Mouse (Mus musculus): Measurements from ENCODE around the gene Wdfy4. TPM values are rescaled to one million over a fixed set of nuclear protein-coding genes. Genes with fewer than 3 reads are reported as not detected.

The Wdfy4 gene
- total and polyA plus RNA-seq, 3 experiments: 27.0 to 34.8 (median 30.9) TPM

GRCm38 (mm10) chr14:33214767-33215128, 29.4 kb upstream of the Wdfy4 start:
- Histone ChIP-seq H3K9ac (ENCODE audit: control insufficient read depth, low read depth, low read length, poor library complexity, severe bottlenecking) (no peak overlapping the region), H3K79me2 (ENCODE audit: control insufficient read depth, insufficient read depth, low read length, poor library complexity) (no peaks in the 10 kb centered on the region), H3K9me3 (replicated peaks; ENCODE audit: insufficient read depth, low read length) (no peaks in the 10 kb centered on the region), H3K4me3 (ENCODE audit: control insufficient read depth in 1 of 2, insufficient read depth in 1 of 2, low read depth in 2 of 2, low read length in 2 of 2) (no peak overlapping the region), H3K36me3 (ENCODE audit: control insufficient read depth in 1 of 2, insufficient read depth in 2 of 2, low read length in 2 of 2) (peaks cover 0 to 3% of the 10 kb centered on the region in 2 experiments; a peak in 2 of 4 replicates), H3K4me1 (ENCODE audit: control insufficient read depth in 1 of 2, insufficient read depth in 2 of 2, low read length in 2 of 2) (peaks cover 0 to 12% of the 10 kb centered on the region in 2 experiments; a peak in 3 of 4 replicates), H3K27ac (ENCODE audit: control insufficient read depth, low read depth, low read length) (no peak overlapping the region), H3K27me3 (ENCODE audit: control insufficient read depth in 1 of 2, insufficient read depth in 2 of 2, low read length in 2 of 2) (peaks cover 0 to 3% of the 10 kb centered on the region in 2 experiments; a peak in 3 of 4 replicates)
- DNase-seq (ENCODE audit: low read depth, low spot score): peak; percentile 40
- TF ChIP-seq MAFK (IDR thresholded peaks at IDR 0.05; ENCODE audit: borderline replicate concordance, low read depth, low read length) (no peak), MXI1 (IDR thresholded peaks at IDR 0.05; ENCODE audit: low read depth, low read length) (no peak), E2F4 (IDR thresholded peaks at IDR 0.05; ENCODE audit: borderline replicate concordance, low read depth, low read length) (no peak), MEF2A (IDR thresholded peaks at IDR 0.05; ENCODE audit: extremely low read depth, insufficient replicate concordance, low read depth, low read length, poor library complexity, severe bottlenecking) (no peak), TCF12 (IDR thresholded peaks at IDR 0.05; ENCODE audit: low read depth, low read length) (no peak), ZNF384 (IDR thresholded peaks at IDR 0.05; ENCODE audit: low read depth, low read length) (no peak), MAX (IDR thresholded peaks at IDR 0.05; ENCODE audit: low read length) (no peak), CTCF (IDR thresholded peaks at IDR 0.05 in 2 of 3, conservative IDR thresholded peaks at IDR 0.05 in 1 of 3; ENCODE audit: control insufficient read depth in 1 of 3, insufficient read depth in 1 of 3, low read depth in 2 of 3, low read length in 3 of 3, poor library complexity in 1 of 3, severe bottlenecking in 1 of 3) (no peak), JUND (IDR thresholded peaks at IDR 0.05; ENCODE audit: low read depth, low read length) (no peak), MYC (IDR thresholded peaks at IDR 0.05; ENCODE audit: low read depth, low read length) (no peak), RCOR1 (IDR thresholded peaks at IDR 0.05; ENCODE audit: low read depth, low read length) (no peak), SMC3 (IDR thresholded peaks at IDR 0.05; ENCODE audit: low read depth, low read length) (no peak), UBTF (IDR thresholded peaks at IDR 0.05; ENCODE audit: borderline replicate concordance, insufficient read depth, low read depth, low read length) (no peak), USF2 (IDR thresholded peaks at IDR 0.05; ENCODE audit: borderline replicate concordance in 1 of 2, insufficient read depth in 1 of 2, low read depth in 1 of 2, low read length in 2 of 2) (no peak), NELFE (IDR thresholded peaks at IDR 0.05; ENCODE audit: low read depth, low read length) (no peak)

- DNase-seq (ENCODE audit: low read depth, low spot score): peak; percentile 88
- Histone ChIP-seq H3K4me1 (ENCODE audit: control insufficient read depth in 1 of 2, insufficient read depth in 2 of 2, low read length in 2 of 2) (peaks cover 0 to 12% of the 10 kb centered on the region in 2 experiments; a peak in 3 of 4 replicates), H3K27ac (ENCODE audit: control insufficient read depth, low read depth, low read length) (no peak within 1 kb of the TSS), H3K9me3 (replicated peaks; ENCODE audit: insufficient read depth, low read length) (no peaks in the 10 kb centered on the region), H3K27me3 (ENCODE audit: control insufficient read depth in 1 of 2, insufficient read depth in 2 of 2, low read length in 2 of 2) (peaks cover 0 to 3% of the 10 kb centered on the region in 2 experiments; a peak in 3 of 4 replicates), H3K36me3 (ENCODE audit: control insufficient read depth in 1 of 2, insufficient read depth in 2 of 2, low read length in 2 of 2) (peaks cover 0 to 3% of the 10 kb centered on the region in 2 experiments; a peak in 2 of 4 replicates), H3K79me2 (ENCODE audit: control insufficient read depth, insufficient read depth, low read length, poor library complexity) (no peaks in the 10 kb centered on the region), H3K4me3 (ENCODE audit: control insufficient read depth in 1 of 2, insufficient read depth in 1 of 2, low read depth in 2 of 2, low read length in 2 of 2) (peak within 1 kb of the TSS; percentile 18 to 47; a peak in 3 of 4 replicates), H3K9ac (ENCODE audit: control insufficient read depth, low read depth, low read length, poor library complexity, severe bottlenecking) (peak within 1 kb of the TSS; percentile 33)
- TF ChIP-seq ELF1 (IDR thresholded peaks at IDR 0.05; ENCODE audit: low read depth, low read length) (no peak), JUND (IDR thresholded peaks at IDR 0.05; ENCODE audit: low read depth, low read length) (no peak), EP300 (IDR thresholded peaks at IDR 0.05; ENCODE audit: low read depth in 1 of 2, low read length in 2 of 2) (peak in 1 of 2 experiments; percentile 34; a peak in 2 of 4 replicates), CHD2 (IDR thresholded peaks at IDR 0.05; ENCODE audit: low read length) (no peak), TAL1 (IDR thresholded peaks at IDR 0.05; ENCODE audit: low read length) (peak; percentile 12; the same call in 1 of the 2 replicates), GATA1 (IDR thresholded peaks at IDR 0.05; ENCODE audit: low read depth, low read length) (peak; percentile 20; the same call in 1 of the 2 replicates), CTCF (IDR thresholded peaks at IDR 0.05 in 2 of 3, conservative IDR thresholded peaks at IDR 0.05 in 1 of 3; ENCODE audit: control insufficient read depth in 1 of 3, insufficient read depth in 1 of 3, low read depth in 2 of 3, low read length in 3 of 3, poor library complexity in 1 of 3, severe bottlenecking in 1 of 3) (peak; percentile 80 to 100 (median 99)), TCF12 (IDR thresholded peaks at IDR 0.05; ENCODE audit: low read depth, low read length) (no peak), TBP (IDR thresholded peaks at IDR 0.05; ENCODE audit: low read depth, low read length) (peak; percentile 48; the same call in 1 of the 2 replicates), RAD21 (IDR thresholded peaks at IDR 0.05; ENCODE audit: low read depth, low read length) (peak; percentile 89), SMC3 (IDR thresholded peaks at IDR 0.05; ENCODE audit: low read depth, low read length) (peak; percentile 96), UBTF (IDR thresholded peaks at IDR 0.05; ENCODE audit: borderline replicate concordance, insufficient read depth, low read depth, low read length) (no peak), MAFK (IDR thresholded peaks at IDR 0.05; ENCODE audit: borderline replicate concordance, low read depth, low read length) (no peak), ZC3H11A (IDR thresholded peaks at IDR 0.05; ENCODE audit: low read depth, low read length) (peak; percentile 82), MXI1 (IDR thresholded peaks at IDR 0.05; ENCODE audit: low read depth, low read length) (no peak), POLR2AphosphoS2 (IDR thresholded peaks at IDR 0.05; ENCODE audit: low read length) (no peak), POLR2A (IDR thresholded peaks at IDR 0.05; ENCODE audit: control insufficient read depth in 1 of 2, insufficient read depth in 1 of 2, low read depth in 1 of 2, low read length in 2 of 2, poor library complexity in 1 of 2) (no peak), MAX (IDR thresholded peaks at IDR 0.05; ENCODE audit: low read length) (no peak)
Observed at GRCm38 (mm10) chr14:33213823-33214766, 28.8 kb upstream of the Wdfy4 start, which contains the start of gene Arhgap22. Arhgap22 (plus strand) TSS chr14:33214026.
